9 mouse cellular contexts compared by ENCODE assay signal in genomic region chr6:29717952-29718521, GRCm38 (mm10). TPM values are rescaled to one million over a fixed set of nuclear protein-coding genes. Genes with fewer than 3 reads are reported as not detected.
A peak's percentile ranks its signal among the peaks of the same experiment; 100 is the strongest.
DNase-seq lines count a peak whose midpoint lies in the region; ATAC-seq lines count a peak whose summit lies in the region.
"Had no signal": no experiment of that assay in that cellular context is flagged by ENCODE, and none has a peak within 500 bp of the region (broad histone marks: within the 10 kb centered on the region; RNA-seq: fewer than 3 reads in every experiment).

No protein-coding gene starts in this region.

- no peaks in the 10 kb centered on the region for H3K9me3 ChIP-seq in hindbrain, embryonic 12.5 days (replicated peaks)
- H3K9me3 ChIP-seq in hindbrain, embryonic 10.5 days, result no peaks in the 10 kb centered on the region
- no peaks in the 10 kb centered on the region for H3K9me3 ChIP-seq in heart, embryonic 15.5 days (replicated peaks)
- H3K9me3 ChIP-seq in stomach, embryonic 14.5 days (ENCODE audit: control insufficient read depth, low read depth, low read length), result no peaks in the 10 kb centered on the region

- H3K4me2 ChIP-seq in hindbrain, embryonic 12.5 days (replicated peaks), result peak overlapping the region; percentile 27
- peak overlapping the region; percentile 83 for H3K4me2 ChIP-seq in heart, embryonic 15.5 days
- peak overlapping the region; percentile 37 for H3K4me2 ChIP-seq in stomach, embryonic 14.5 days (replicated peaks; ENCODE audit: low read depth, low read length)

- WGBS in hindbrain, embryonic 12.5 days, result 22% methylated on average over 14 of the region's 14 CpGs
- WGBS in hindbrain, embryonic 10.5 days, result 21% methylated on average over 14 of the region's 14 CpGs
- WGBS in heart, embryonic 15.5 days, result 27% methylated on average over 14 of the region's 14 CpGs
- 13% methylated on average over 14 of the region's 14 CpGs for WGBS in stomach, embryonic 14.5 days

- H3K36me3 ChIP-seq in hindbrain, embryonic 12.5 days, result no peaks in the 10 kb centered on the region
- no peaks in the 10 kb centered on the region for H3K36me3 ChIP-seq in hindbrain, embryonic 10.5 days
- no peaks in the 10 kb centered on the region for H3K36me3 ChIP-seq in heart, embryonic 15.5 days
- no peaks in the 10 kb centered on the region for H3K36me3 ChIP-seq in stomach, embryonic 14.5 days (ENCODE audit: control insufficient read depth, insufficient read depth, low read length)

- H3K9ac ChIP-seq in hindbrain, embryonic 12.5 days, result no peak overlapping the region
- peak overlapping the region; percentile 34; the same call in 1 of the 2 replicates for H3K9ac ChIP-seq in heart, embryonic 15.5 days
- H3K9ac ChIP-seq in stomach, embryonic 14.5 days (replicated peaks; ENCODE audit: low read depth, low read length), result no peak overlapping the region

- H3K27ac ChIP-seq in hindbrain, embryonic 12.5 days, result no peak overlapping the region; the same call in 1 of the 2 replicates
- H3K27ac ChIP-seq in hindbrain, embryonic 10.5 days, result no peak overlapping the region
- no peak overlapping the region for H3K27ac ChIP-seq in heart, embryonic 15.5 days
- peak overlapping the region; percentile 33; the same call in 1 of the 2 replicates for H3K27ac ChIP-seq in stomach, embryonic 14.5 days (ENCODE audit: low read length)

- H3K27me3 ChIP-seq in hindbrain, embryonic 12.5 days, result peaks cover 9% of the 10 kb centered on the region; the same call in 1 of the 2 replicates
- H3K27me3 ChIP-seq in hindbrain, embryonic 10.5 days (ENCODE audit: insufficient read depth, poor library complexity, severe bottlenecking), result peaks cover 32% of the 10 kb centered on the region
- H3K27me3 ChIP-seq in heart, embryonic 15.5 days, result 0 out of 2 replicates have a peak, but pooled peaks cover 3% of the 10 kb centered on the region
- no peaks in the 10 kb centered on the region for H3K27me3 ChIP-seq in stomach, embryonic 14.5 days (ENCODE audit: control insufficient read depth, insufficient read depth, low read length)
- H3K27me3 ChIP-seq: CH12.LX had no signal

- ATAC-seq in hindbrain, embryonic 12.5 days (ENCODE audit: low FRiP score), result 0 out of 2 replicates have a peak, but pooled peaks have one; percentile 36
- ATAC-seq in heart, embryonic 15.5 days (replicated peaks; ENCODE audit: insufficient number of reproducible peaks, insufficient read depth, low FRiP score, low read depth), result 0 out of 2 replicates have a peak, but pooled peaks have one; percentile 39
- ATAC-seq in stomach, embryonic 14.5 days (ENCODE audit: insufficient number of reproducible peaks, insufficient read depth, low FRiP score, low read depth), result 0 out of 2 replicates have a peak, but pooled peaks have one; percentile 43

- no peak for DNase-seq in hindbrain, embryonic 10.5 days (ENCODE audit: low spot score)
- peak; percentile 38 for DNase-seq in Muller cell, postnatal 12 days (ENCODE audit: inconsistent ontology term)
- peak; percentile 54 for DNase-seq in embryo, embryonic 11 days
- DNase-seq in layer of hippocampus, postnatal 14 days (ENCODE audit: low spot score in 2 of 2), result peak; percentile 28 to 46
- DNase-seq in spleen, postnatal 10 days (ENCODE audit: low spot score in 2 of 2), result no peak

- peaks cover 21% of the 10 kb centered on the region for H3K4me1 ChIP-seq in hindbrain, embryonic 12.5 days
- peaks cover 28% of the 10 kb centered on the region for H3K4me1 ChIP-seq in hindbrain, embryonic 10.5 days (replicated peaks)
- peaks cover 16% of the 10 kb centered on the region for H3K4me1 ChIP-seq in heart, embryonic 15.5 days (replicated peaks)
- peaks cover 8% of the 10 kb centered on the region; the same call in 1 of the 2 replicates for H3K4me1 ChIP-seq in stomach, embryonic 14.5 days (ENCODE audit: control insufficient read depth, insufficient read depth, low read length)

- H3K4me3 ChIP-seq in hindbrain, embryonic 12.5 days, result no peak overlapping the region
- no peak overlapping the region for H3K4me3 ChIP-seq in hindbrain, embryonic 10.5 days
- peak overlapping the region; percentile 24 for H3K4me3 ChIP-seq in heart, embryonic 15.5 days
- H3K4me3 ChIP-seq in stomach, embryonic 14.5 days (ENCODE audit: low read depth, low read length), result no peak overlapping the region; the same call in 1 of the 2 replicates

RNA-seq across cellular contexts. Expression of gene Smo, which starts 17.3 kb away (rescaled TPM):
- polyA plus RNA-seq in hindbrain, embryonic 12.5 days (2016; fragmentation: Nextera tagmentation; extraction: Ambion mirVana), result 49.4 and 54.1 TPM in 2 replicates
- 50.3 and 50.4 TPM in 2 replicates for polyA plus RNA-seq in hindbrain, embryonic 10.5 days (2016; fragmentation: Nextera tagmentation; extraction: Ambion mirVana)
- polyA plus RNA-seq in heart, embryonic 15.5 days (2015; fragmentation: Nextera tagmentation; extraction: Ambion mirVana), result 14.2 and 24.4 TPM in 2 replicates
- total RNA-seq in layer of hippocampus, postnatal 14 days (2021), result 10 to 100 TPM; 12.9 to 14.4 TPM
- 49.8 and 58.4 TPM in 2 replicates for polyA plus RNA-seq in stomach, embryonic 14.5 days (2014; fragmentation: Nextera tagmentation; extraction: Ambion mirVana)

RNA-seq across cellular contexts. Expression of gene Tspan33, which starts 24.0 kb away (rescaled TPM):
- 8.2 and 9.2 TPM in 2 replicates for polyA plus RNA-seq in hindbrain, embryonic 12.5 days (2016; fragmentation: Nextera tagmentation; extraction: Ambion mirVana)
- polyA plus RNA-seq in hindbrain, embryonic 10.5 days (2016; fragmentation: Nextera tagmentation; extraction: Ambion mirVana), result 9.7 and 9.9 TPM in 2 replicates
- polyA plus RNA-seq in heart, embryonic 15.5 days (2015; fragmentation: Nextera tagmentation; extraction: Ambion mirVana), result 3.8 and 5.9 TPM in 2 replicates
- total RNA-seq in layer of hippocampus, postnatal 14 days (2021), result 10 to 100 TPM; 28.8 to 29.9 TPM
- polyA plus RNA-seq in stomach, embryonic 14.5 days (2014; fragmentation: Nextera tagmentation; extraction: Ambion mirVana), result 2.2 and 2.3 TPM in 2 replicates

RNA-seq across cellular contexts. Expression of gene Ahcyl2, which starts 49.8 kb away (rescaled TPM):
- 21.8 and 25.3 TPM in 2 replicates for polyA plus RNA-seq in hindbrain, embryonic 12.5 days (2016; fragmentation: Nextera tagmentation; extraction: Ambion mirVana)
- 11.5 and 13.0 TPM in 2 replicates for polyA plus RNA-seq in hindbrain, embryonic 10.5 days (2016; fragmentation: Nextera tagmentation; extraction: Ambion mirVana)
- polyA plus RNA-seq in heart, embryonic 15.5 days (2015; fragmentation: Nextera tagmentation; extraction: Ambion mirVana), result 5.8 and 9.1 TPM in 2 replicates
- 100 to 1,000 TPM; 160 to 162 TPM for total RNA-seq in layer of hippocampus, postnatal 14 days (2021)
- 33.9 and 35.1 TPM in 2 replicates for polyA plus RNA-seq in stomach, embryonic 14.5 days (2014; fragmentation: Nextera tagmentation; extraction: Ambion mirVana)

Comparison
In these comparisons a context has a peak if more than half of its experiments do, and no peak if none do; other contexts are left out.
1. H3K4me2 ChIP-seq: peak in every context shown above with its lines; median percentile 83 in heart, embryonic 15.5 days; 37 in stomach, embryonic 14.5 days; 27 in hindbrain, embryonic 12.5 days.
2. DNase-seq: peak in Muller cell, postnatal 12 days (single experiment), embryo, embryonic 11 days (single experiment) and layer of hippocampus, postnatal 14 days (2 of 2); none in hindbrain, embryonic 10.5 days (single experiment) and spleen, postnatal 10 days (0 of 2).
3. Peak in every context shown above with its lines, with median percentiles within 50 percentile points of each other: ATAC-seq.